Mouse (Mus musculus) liver, embryonic 14.5 days (tissue): ENCODE measurements around the gene Agps.

Source experiments
- CTCF ChIP-seq: IDR thresholded peaks from 2 replicates; pipeline ENCODE4 v1.5.1; 2016; ENCODE audit warnings: antibody characterized with exemption, low read depth, control low read depth
- EP300 ChIP-seq: IDR thresholded peaks from 2 replicates; pipeline ENCODE4 v1.6.1; 2016; ENCODE audit warnings: antibody characterized with exemption, low read depth

- TF ChIP-seq EP300 (no peak), CTCF (no peak)
Measured at GRCm38 (mm10) chr2:75955709-75956108, 123.7 kb downstream of the Agps start.
